Mouse (Mus musculus) C2C12 (cell line): ENCODE measurements around the gene Lypd4.

Experiments
- CTCF ChIP-seq: IDR thresholded peaks from one replicate; pipeline ENCODE4 v1.5.1; 2011; ENCODE audit not compliant: control insufficient read depth, insufficient read depth, insufficient read length
- FOSL1 ChIP-seq: IDR thresholded peaks from one replicate; pipeline ENCODE4 v1.8.0; 2011; ENCODE audit warnings: mild to moderate bottlenecking, low read length; ENCODE audit not compliant: poor library complexity, insufficient read depth, severe bottlenecking

DNA sequence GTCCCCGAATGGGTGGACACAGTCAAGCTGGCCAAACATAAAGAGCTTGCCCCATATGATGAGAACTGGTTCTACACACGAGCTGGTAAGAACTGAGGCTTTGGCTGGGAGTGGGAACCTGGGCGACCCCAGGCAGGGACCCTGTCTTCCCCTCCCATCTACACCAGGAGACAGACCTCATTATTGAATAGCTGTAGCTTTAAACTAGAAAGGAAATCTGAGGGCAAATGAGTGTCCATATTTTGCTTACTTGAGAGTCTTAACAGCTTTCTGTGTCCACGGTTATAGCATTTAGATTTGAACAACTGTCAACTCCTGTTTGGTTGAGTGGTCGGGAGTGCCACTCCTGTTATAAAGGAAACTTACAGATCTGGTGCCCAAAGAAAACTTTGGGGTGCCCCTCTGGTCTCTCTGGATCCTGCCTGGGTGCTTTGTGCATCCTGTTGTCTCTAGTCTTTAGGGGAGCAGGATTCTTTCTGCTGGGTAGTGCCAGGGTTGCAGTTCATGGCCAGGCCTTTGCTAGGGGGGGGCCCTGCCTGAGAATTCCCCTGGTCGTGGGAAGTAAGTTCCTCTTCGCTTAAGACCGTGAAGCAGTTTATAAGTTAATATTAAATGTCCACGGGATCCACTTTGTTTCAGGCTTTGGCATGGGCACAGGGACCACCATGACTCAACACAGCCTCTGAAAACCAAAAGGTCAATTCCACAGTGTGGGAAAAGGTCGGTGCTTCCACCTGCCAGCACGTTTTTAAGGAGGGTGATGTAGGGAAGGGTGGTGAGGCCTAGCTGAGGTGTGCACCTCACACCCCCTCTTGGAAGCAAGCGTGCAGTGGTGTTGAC lies 15.9 kb upstream of the Lypd4 start:
- TF ChIP-seq FOSL1: no peak
- no peak for TF ChIP-seq CTCF
